Mouse (Mus musculus): ENCODE results near the gene Psen1. TPM values are rescaled to one million over a fixed set of nuclear protein-coding genes. Genes with fewer than 3 reads are reported as not detected.

The Psen1 gene
- polyA plus RNA-seq, 1 experiment, result 45.5 TPM

DNA sequence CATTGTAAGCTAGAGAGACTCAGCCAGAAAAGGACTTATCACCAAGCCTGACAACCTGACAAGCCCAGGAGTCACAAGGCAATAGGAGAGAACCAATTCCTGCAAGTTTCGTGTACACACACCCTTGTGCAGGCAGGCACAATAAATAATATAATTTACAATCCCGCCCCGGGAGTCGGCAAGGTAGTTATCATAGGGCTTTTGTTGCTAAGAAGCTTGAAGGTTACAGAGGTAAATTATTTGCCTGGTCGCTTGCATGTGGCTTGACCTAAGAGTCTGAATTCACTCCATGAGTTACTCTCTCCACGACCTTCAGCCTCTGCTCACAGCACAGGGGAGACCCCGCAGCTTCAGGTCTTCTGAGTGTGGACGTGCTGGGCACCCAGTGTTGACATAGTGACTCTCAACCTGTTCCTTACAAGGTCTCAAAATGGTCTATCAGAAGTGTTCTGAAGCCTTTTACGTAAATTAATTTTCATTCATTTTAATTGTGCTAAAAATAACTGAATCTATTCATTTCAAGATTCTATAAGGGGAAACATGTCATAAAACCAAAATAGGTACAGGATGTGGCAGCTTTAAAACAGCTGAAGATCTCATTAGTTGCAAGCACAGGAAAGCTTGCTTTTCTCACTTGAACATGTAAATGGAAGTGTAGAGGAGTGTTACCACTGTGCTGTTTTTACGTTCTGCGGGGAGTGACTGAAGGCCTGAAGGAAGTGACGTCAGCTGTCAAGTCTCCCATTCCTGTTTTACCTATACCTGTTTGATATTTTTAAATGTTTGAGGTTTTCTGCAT, 38.8 kb downstream of the Psen1 start:
- DNase-seq, result no peak
- Histone ChIP-seq H3K4me1 (ENCODE audit: control insufficient read depth, insufficient read depth, low read length) (no peaks in the 10 kb centered on the region), H3K27ac (ENCODE audit: insufficient read depth, low read length) (no peak overlapping the region), H3K4me3 (replicated peaks; ENCODE audit: insufficient read depth, low read depth, low read length) (no peak overlapping the region), H3K27me3 (ENCODE audit: control insufficient read depth, insufficient read depth, low read length) (no peaks in the 10 kb centered on the region)
- 91% methylated on average over 12 of the region's 12 CpGs for WGBS
- TF ChIP-seq POLR2A (IDR thresholded peaks at IDR 0.05; ENCODE audit: borderline replicate concordance, insufficient read depth, low read length) (no peak), CTCF (IDR thresholded peaks at IDR 0.05; ENCODE audit: borderline replicate concordance, insufficient read depth, low read depth, low read length) (no peak)

DNA sequence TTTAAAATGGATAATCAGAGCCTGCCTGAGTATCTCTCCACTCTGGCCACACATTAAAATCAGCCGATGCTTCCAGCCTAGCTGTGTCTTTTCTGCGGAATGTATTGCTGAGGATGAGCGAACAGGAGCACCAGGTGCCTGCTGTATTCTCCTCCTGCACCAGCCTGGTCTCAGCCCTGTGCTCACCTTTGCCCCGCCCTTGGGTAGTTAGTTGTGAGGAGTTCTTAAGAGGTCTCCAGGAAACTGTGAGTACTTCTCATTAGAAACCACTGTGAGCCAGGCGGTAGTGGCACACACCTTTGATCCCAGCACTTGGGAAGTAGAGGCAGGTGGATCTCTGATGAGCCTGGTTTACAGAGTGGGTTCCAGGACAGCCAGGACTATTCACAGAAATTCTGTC, 44.3 kb downstream of the Psen1 start:
- 95% methylated on average over 5 of the region's 5 CpGs for WGBS
- no peak for DNase-seq

DNA sequence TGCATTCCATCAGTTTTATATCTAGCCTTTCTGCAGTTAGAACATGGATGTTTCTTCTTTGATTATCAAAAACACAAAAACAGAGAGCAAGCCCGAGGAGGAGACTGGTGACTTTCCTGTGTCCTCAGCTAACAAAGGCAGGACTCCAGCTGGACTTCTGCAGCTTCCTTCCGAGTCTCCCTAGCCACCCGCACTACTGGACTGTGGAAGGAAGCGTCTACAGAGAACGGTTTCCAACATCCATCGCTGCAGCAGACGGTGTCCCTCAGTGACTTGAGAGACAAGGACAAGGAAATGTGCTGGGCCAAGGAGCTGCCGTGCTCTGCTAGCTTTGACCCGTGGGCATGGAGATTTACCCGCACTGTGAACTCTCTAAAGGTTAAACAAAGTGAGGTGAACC, 46.1 kb downstream of the Psen1 start:
- H3K27ac ChIP-seq (ENCODE audit: insufficient read depth, low read length), result no peak overlapping the region
- no peak overlapping the region for H3K4me3 ChIP-seq (replicated peaks; ENCODE audit: insufficient read depth, low read depth, low read length)
- H3K27me3 ChIP-seq (ENCODE audit: control insufficient read depth, insufficient read depth, low read length), result no peaks in the 10 kb centered on the region
- DNase-seq, result no peak
- 84% methylated on average over 10 of the region's 10 CpGs for WGBS
- no peak for TF ChIP-seq CTCF (IDR thresholded peaks at IDR 0.05; ENCODE audit: borderline replicate concordance, insufficient read depth, low read depth, low read length)
- TF ChIP-seq POLR2A (IDR thresholded peaks at IDR 0.05; ENCODE audit: borderline replicate concordance, insufficient read depth, low read length), result no peak
- no peaks in the 10 kb centered on the region for H3K4me1 ChIP-seq (ENCODE audit: control insufficient read depth, insufficient read depth, low read length)

More for the DNA sequence above, 44.3 kb downstream of the Psen1 start:
- H3K4me3 ChIP-seq (replicated peaks; ENCODE audit: insufficient read depth, low read depth, low read length), result no peak overlapping the region
- no peak overlapping the region for H3K27ac ChIP-seq (ENCODE audit: insufficient read depth, low read length)
- no peaks in the 10 kb centered on the region for H3K27me3 ChIP-seq (ENCODE audit: control insufficient read depth, insufficient read depth, low read length)
- H3K4me1 ChIP-seq (ENCODE audit: control insufficient read depth, insufficient read depth, low read length), result no peaks in the 10 kb centered on the region
- no peak for TF ChIP-seq POLR2A (IDR thresholded peaks at IDR 0.05; ENCODE audit: borderline replicate concordance, insufficient read depth, low read length)
- no peak for TF ChIP-seq CTCF (IDR thresholded peaks at IDR 0.05; ENCODE audit: borderline replicate concordance, insufficient read depth, low read depth, low read length)

DNA sequence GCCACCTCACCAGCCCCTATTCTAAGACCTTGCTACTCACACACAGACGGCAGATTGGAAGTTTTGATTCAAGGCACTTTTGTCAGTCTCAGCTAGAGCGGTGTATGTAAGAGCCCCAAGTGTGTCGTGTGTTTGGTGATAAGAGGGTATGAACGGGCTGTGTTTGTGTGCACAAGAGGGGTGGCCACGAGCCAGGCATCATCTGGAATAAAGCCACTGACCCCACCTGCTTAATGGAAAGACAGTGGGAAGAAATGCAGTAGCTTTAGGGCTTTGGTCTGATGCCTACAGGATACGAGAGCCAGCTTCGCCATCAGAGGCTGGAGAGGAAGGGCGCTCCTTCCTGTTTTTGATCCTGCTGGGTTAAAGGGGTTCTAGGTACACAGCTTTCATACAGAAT, 48.3 kb downstream of the Psen1 start:
- no peak for DNase-seq
- H3K27ac ChIP-seq (ENCODE audit: insufficient read depth, low read length), result no peak overlapping the region

DNA sequence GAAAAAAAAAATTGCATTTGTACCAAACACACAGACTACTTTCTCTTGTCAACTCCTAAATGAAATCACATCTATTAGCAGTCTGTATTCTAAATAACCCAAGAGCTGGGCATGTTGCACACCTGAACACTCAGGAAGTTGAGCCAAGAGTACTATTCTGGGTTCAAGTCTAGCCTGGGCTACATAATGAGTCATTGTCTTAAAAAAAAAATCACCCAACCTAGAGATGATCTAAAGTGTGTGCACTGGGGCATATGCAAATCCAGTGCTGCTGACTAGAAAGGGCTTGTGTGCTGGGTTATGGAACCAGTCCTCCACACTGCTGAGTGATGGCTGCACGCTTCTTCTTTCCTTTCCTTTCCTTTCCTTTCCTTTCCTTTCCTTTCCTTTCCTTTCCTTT, 50.7 kb downstream of the Psen1 start:
- TF ChIP-seq POLR2A (IDR thresholded peaks at IDR 0.05; ENCODE audit: borderline replicate concordance, insufficient read depth, low read length), result no peak
- no peak for TF ChIP-seq CTCF (IDR thresholded peaks at IDR 0.05; ENCODE audit: borderline replicate concordance, insufficient read depth, low read depth, low read length)
- Histone ChIP-seq H3K27ac (ENCODE audit: insufficient read depth, low read length) (no peak overlapping the region), H3K4me1 (ENCODE audit: control insufficient read depth, insufficient read depth, low read length) (peaks cover 8% of the 10 kb centered on the region), H3K27me3 (ENCODE audit: control insufficient read depth, insufficient read depth, low read length) (no peaks in the 10 kb centered on the region), H3K4me3 (replicated peaks; ENCODE audit: insufficient read depth, low read depth, low read length) (no peak overlapping the region)
- DNase-seq, result no peak
- 95% methylated on average over 1 of the region's 1 CpGs for WGBS

More for the DNA sequence above, 48.3 kb downstream of the Psen1 start:
- TF ChIP-seq CTCF (IDR thresholded peaks at IDR 0.05; ENCODE audit: borderline replicate concordance, insufficient read depth, low read depth, low read length), result no peak
- no peak for TF ChIP-seq POLR2A (IDR thresholded peaks at IDR 0.05; ENCODE audit: borderline replicate concordance, insufficient read depth, low read length)
- Histone ChIP-seq H3K4me1 (ENCODE audit: control insufficient read depth, insufficient read depth, low read length) (no peaks in the 10 kb centered on the region), H3K27me3 (ENCODE audit: control insufficient read depth, insufficient read depth, low read length) (no peaks in the 10 kb centered on the region), H3K4me3 (replicated peaks; ENCODE audit: insufficient read depth, low read depth, low read length) (no peak overlapping the region)
- 42% methylated on average over 8 of the region's 8 CpGs for WGBS

DNA sequence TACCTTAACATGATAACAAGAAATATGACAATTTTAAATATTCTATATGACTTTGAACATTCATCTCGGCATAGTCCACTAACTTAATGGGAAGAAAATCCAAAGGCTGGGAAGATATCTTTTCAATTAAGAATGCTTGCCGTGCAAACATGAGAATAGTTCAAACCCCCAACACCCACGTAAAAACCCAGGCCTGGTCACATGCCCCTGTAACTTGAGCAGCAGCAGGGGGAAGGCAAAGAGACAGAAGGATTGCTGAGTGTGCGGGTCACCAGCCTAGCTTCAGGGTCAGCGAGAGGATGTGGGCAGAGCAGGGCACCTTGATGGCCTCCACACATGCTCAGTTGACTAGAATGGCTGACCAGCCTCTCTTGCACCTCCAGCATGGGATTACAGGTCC, 53.8 kb downstream of the Psen1 start:
- TF ChIP-seq CTCF (IDR thresholded peaks at IDR 0.05; ENCODE audit: borderline replicate concordance, insufficient read depth, low read depth, low read length), result no peak
- no peak for TF ChIP-seq POLR2A (IDR thresholded peaks at IDR 0.05; ENCODE audit: borderline replicate concordance, insufficient read depth, low read length)
- no peak overlapping the region for H3K4me3 ChIP-seq (replicated peaks; ENCODE audit: insufficient read depth, low read depth, low read length)
- H3K27ac ChIP-seq (ENCODE audit: insufficient read depth, low read length), result no peak overlapping the region
- DNase-seq, result no peak
- 87% methylated on average over 5 of the region's 5 CpGs for WGBS
- peaks cover 8% of the 10 kb centered on the region for H3K4me1 ChIP-seq (ENCODE audit: control insufficient read depth, insufficient read depth, low read length)
- no peaks in the 10 kb centered on the region for H3K27me3 ChIP-seq (ENCODE audit: control insufficient read depth, insufficient read depth, low read length)

DNA sequence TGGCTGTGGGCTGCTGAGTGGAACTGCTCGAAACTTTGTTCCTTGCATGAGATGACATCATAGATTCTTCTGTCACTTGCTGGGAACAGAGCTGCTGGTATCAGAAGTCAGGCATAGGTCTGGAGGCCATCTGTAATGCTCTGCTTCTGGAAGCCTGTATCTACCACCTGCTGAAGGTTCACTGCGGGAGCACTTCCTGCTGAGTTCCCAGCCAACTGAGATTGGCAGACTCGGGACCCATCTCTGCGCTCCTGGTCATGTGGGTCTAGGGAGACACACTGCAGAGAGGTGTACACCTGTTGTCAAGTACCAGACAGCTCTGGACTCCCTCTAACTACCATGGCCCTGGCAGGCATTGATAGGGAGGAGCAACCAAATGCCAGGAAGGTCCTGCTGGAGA, 54.9 kb downstream of the Psen1 start:
- Histone ChIP-seq H3K27me3 (ENCODE audit: control insufficient read depth, insufficient read depth, low read length) (no peaks in the 10 kb centered on the region), H3K4me1 (ENCODE audit: control insufficient read depth, insufficient read depth, low read length) (peaks cover 8% of the 10 kb centered on the region), H3K4me3 (replicated peaks; ENCODE audit: insufficient read depth, low read depth, low read length) (no peak overlapping the region), H3K27ac (ENCODE audit: insufficient read depth, low read length) (no peak overlapping the region)
- peak; percentile 45 to 55 for DNase-seq
- TF ChIP-seq CTCF (IDR thresholded peaks at IDR 0.05; ENCODE audit: borderline replicate concordance, insufficient read depth, low read depth, low read length), result no peak
- TF ChIP-seq POLR2A (IDR thresholded peaks at IDR 0.05; ENCODE audit: borderline replicate concordance, insufficient read depth, low read length), result no peak
- 19% methylated on average over 4 of the region's 4 CpGs for WGBS

DNA sequence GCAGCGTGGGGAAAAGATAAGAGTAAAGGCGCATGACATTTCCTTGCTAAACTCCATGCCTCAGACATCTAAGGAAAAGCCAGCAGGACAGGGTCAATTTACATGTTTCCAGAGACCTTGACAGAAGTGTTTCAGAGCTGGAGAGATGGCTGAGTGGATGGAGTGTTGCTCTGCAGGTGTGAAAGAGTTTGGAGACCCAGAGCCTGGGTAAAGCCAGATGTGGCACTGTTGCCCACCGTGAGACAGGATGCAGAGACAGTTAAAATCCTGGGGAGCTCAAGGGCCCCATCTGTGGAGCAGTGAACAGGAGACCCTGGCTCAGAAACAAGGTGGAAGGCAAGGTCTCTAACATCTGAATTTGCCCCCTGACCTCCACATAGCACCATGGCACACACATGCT, 55.8 kb downstream of the Psen1 start:
- H3K4me1 ChIP-seq (ENCODE audit: control insufficient read depth, insufficient read depth, low read length), result peaks cover 8% of the 10 kb centered on the region
- no peak overlapping the region for H3K27ac ChIP-seq (ENCODE audit: insufficient read depth, low read length)
- no peaks in the 10 kb centered on the region for H3K27me3 ChIP-seq (ENCODE audit: control insufficient read depth, insufficient read depth, low read length)
- 84% methylated on average over 3 of the region's 3 CpGs for WGBS
- TF ChIP-seq POLR2A (IDR thresholded peaks at IDR 0.05; ENCODE audit: borderline replicate concordance, insufficient read depth, low read length) (no peak), CTCF (IDR thresholded peaks at IDR 0.05; ENCODE audit: borderline replicate concordance, insufficient read depth, low read depth, low read length) (no peak)
- H3K4me3 ChIP-seq (replicated peaks; ENCODE audit: insufficient read depth, low read depth, low read length), result no peak overlapping the region
- DNase-seq, result no peak

All from cerebellum, adult 2 months (tissue).